Mouse (Mus musculus) lung, embryonic 16.5 days (tissue): ENCODE results near the gene Rbm44. TPM values are rescaled to one million over a fixed set of nuclear protein-coding genes. Genes with fewer than 3 reads are reported as not detected.

Experiments
- polyA plus RNA-seq: library from polyadenylated mRNA; unstranded; fragments of >200 nt; fragmentation: Nextera tagmentation; extraction: Ambion mirVana; gene quantifications from 2 replicates; pipeline ENCODE4 v1.2.1, GENCODE M21; 2015

Rbm44 gene
- polyA plus RNA-seq, 1 experiment from 2014 or later: 1.7 TPM

Other genes starting within 250 kb of the Rbm44 start
- gene Mlph, start 230.0 kb upstream of the Rbm44 start, polyA plus RNA-seq: 1.5 and 2.0 TPM in 2 replicates
- not detected in 2 replicates for gene Prlh, start 192.0 kb upstream of the Rbm44 start, polyA plus RNA-seq
- 3.1 and 3.8 TPM in 2 replicates for gene Rab17, start 175.4 kb upstream of the Rbm44 start, polyA plus RNA-seq
- gene Lrrfip1, start 146.4 kb upstream of the Rbm44 start, polyA plus RNA-seq: 70.5 and 78.6 TPM in 2 replicates
- gene Ramp1, start 34.7 kb downstream of the Rbm44 start, polyA plus RNA-seq: 8.6 and 9.4 TPM in 2 replicates
- 60.8 and 65.7 TPM in 2 replicates for gene Ube2f, start 105.2 kb downstream of the Rbm44 start, polyA plus RNA-seq
- gene Scly, start 153.2 kb downstream of the Rbm44 start, polyA plus RNA-seq: 16.7 and 19.0 TPM in 2 replicates
- not detected in 2 replicates for gene Espnl, start 177.0 kb downstream of the Rbm44 start, polyA plus RNA-seq
- gene Klhl30, start 205.9 kb downstream of the Rbm44 start, polyA plus RNA-seq: 1.4 and 1.7 TPM in 2 replicates
- gene Erfe, start 221.3 kb downstream of the Rbm44 start, polyA plus RNA-seq: 1.6 and 2.2 TPM in 2 replicates